Mouse (Mus musculus): ENCODE data around the gene Madd. TPM values are rescaled to one million over a fixed set of nuclear protein-coding genes. Genes with fewer than 3 reads are reported as not detected.

The Madd gene
- polyA plus RNA-seq, 1 experiment from 2014 or later = 10.9 TPM

GRCm38 (mm10) chr2:91163532-91163931 lies 20.1 kb downstream of the Madd start:
- no peak overlapping the region for H3K27ac ChIP-seq
- H3K4me3 ChIP-seq = no peak overlapping the region
- no peak for DNase-seq (ENCODE audit: low spot score)
- no peaks in the 10 kb centered on the region for H3K27me3 ChIP-seq (ENCODE audit: low read depth, poor library complexity, severe bottlenecking)
- H3K36me3 ChIP-seq = peaks cover 39% of the 10 kb centered on the region
- no peaks in the 10 kb centered on the region for H3K9me3 ChIP-seq (replicated peaks)
- 82% methylated on average over 5 of the region's 5 CpGs for WGBS
- H3K4me1 ChIP-seq = no peaks in the 10 kb centered on the region

- no peaks in the 10 kb centered on the region for H3K9me3 ChIP-seq (replicated peaks)
- peaks cover 39% of the 10 kb centered on the region for H3K36me3 ChIP-seq
- H3K27ac ChIP-seq = no peak overlapping the region
- H3K4me1 ChIP-seq = no peaks in the 10 kb centered on the region
- DNase-seq (ENCODE audit: low spot score) = no peak
- no peaks in the 10 kb centered on the region for H3K27me3 ChIP-seq (ENCODE audit: low read depth, poor library complexity, severe bottlenecking)
- 77% methylated on average over 4 of the region's 4 CpGs for WGBS
- no peak overlapping the region for H3K4me3 ChIP-seq
Observed at GRCm38 (mm10) chr2:91162952-91163351, 20.7 kb downstream of the Madd start.

GRCm38 (mm10) chr2:91160591-91160990 lies 23.0 kb downstream of the Madd start:
- Histone ChIP-seq H3K27ac (no peak overlapping the region), H3K4me3 (no peak overlapping the region), H3K27me3 (ENCODE audit: low read depth, poor library complexity, severe bottlenecking) (no peaks in the 10 kb centered on the region), H3K4me1 (no peaks in the 10 kb centered on the region), H3K36me3 (peaks cover 29% of the 10 kb centered on the region), H3K9me3 (replicated peaks) (no peaks in the 10 kb centered on the region)
- 92% methylated on average over 6 of the region's 6 CpGs for WGBS
- no peak for DNase-seq (ENCODE audit: low spot score)

- H3K9me3 ChIP-seq (replicated peaks) = no peaks in the 10 kb centered on the region
- no peak overlapping the region for H3K27ac ChIP-seq
- no peak overlapping the region for H3K4me3 ChIP-seq
- 23% methylated on average over 6 of the region's 6 CpGs for WGBS
- H3K27me3 ChIP-seq (ENCODE audit: low read depth, poor library complexity, severe bottlenecking) = no peaks in the 10 kb centered on the region
- no peaks in the 10 kb centered on the region for H3K4me1 ChIP-seq
- no peak for DNase-seq (ENCODE audit: low spot score)
- peaks cover 27% of the 10 kb centered on the region for H3K36me3 ChIP-seq
Observed at GRCm38 (mm10) chr2:91157002-91157752, 26.5 kb downstream of the Madd start.

GRCm38 (mm10) chr2:91154091-91154490 lies 29.5 kb downstream of the Madd start:
- Histone ChIP-seq H3K27ac (no peak overlapping the region), H3K4me3 (no peak overlapping the region), H3K4me1 (no peaks in the 10 kb centered on the region), H3K9me3 (replicated peaks) (no peaks in the 10 kb centered on the region), H3K36me3 (peaks cover 19% of the 10 kb centered on the region), H3K27me3 (ENCODE audit: low read depth, poor library complexity, severe bottlenecking) (no peaks in the 10 kb centered on the region)
- 95% methylated on average over 3 of the region's 3 CpGs for whole genome bisulfite sequencing
- DNase-seq (ENCODE audit: low spot score) = no peak

- H3K4me3 ChIP-seq = no peak overlapping the region
- H3K9me3 ChIP-seq (replicated peaks) = no peaks in the 10 kb centered on the region
- DNase-seq (ENCODE audit: low spot score) = no peak
- no peaks in the 10 kb centered on the region for H3K4me1 ChIP-seq
- WGBS = 80% methylated on average over 3 of the region's 3 CpGs
- peaks cover 19% of the 10 kb centered on the region for H3K36me3 ChIP-seq
- H3K27me3 ChIP-seq (ENCODE audit: low read depth, poor library complexity, severe bottlenecking) = no peaks in the 10 kb centered on the region
- no peak overlapping the region for H3K27ac ChIP-seq
Observed at GRCm38 (mm10) chr2:91152885-91153377, 30.7 kb downstream of the Madd start.

- Histone ChIP-seq H3K9me3 (replicated peaks) (no peaks in the 10 kb centered on the region), H3K4me3 (no peak overlapping the region), H3K27me3 (ENCODE audit: low read depth, poor library complexity, severe bottlenecking) (no peaks in the 10 kb centered on the region), H3K27ac (no peak overlapping the region), H3K36me3 (peaks cover 20% of the 10 kb centered on the region), H3K4me1 (no peaks in the 10 kb centered on the region)
- WGBS = 83% methylated on average over 1 of the region's 1 CpGs
- DNase-seq (ENCODE audit: low spot score) = no peak
Observed at GRCm38 (mm10) chr2:91151331-91151730, 32.3 kb downstream of the Madd start.

GRCm38 (mm10) chr2:91148101-91148500 lies 35.5 kb downstream of the Madd start:
- Histone ChIP-seq H3K27me3 (ENCODE audit: low read depth, poor library complexity, severe bottlenecking) (no peaks in the 10 kb centered on the region), H3K4me1 (no peaks in the 10 kb centered on the region), H3K9me3 (replicated peaks) (no peaks in the 10 kb centered on the region), H3K4me3 (no peak overlapping the region), H3K36me3 (peaks cover 13% of the 10 kb centered on the region; the same call in 1 of the 2 replicates), H3K27ac (no peak overlapping the region)
- no peak for DNase-seq (ENCODE audit: low spot score)

- no peaks in the 10 kb centered on the region for H3K27me3 ChIP-seq (ENCODE audit: low read depth, poor library complexity, severe bottlenecking)
- H3K27ac ChIP-seq = no peak overlapping the region
- no peaks in the 10 kb centered on the region for H3K9me3 ChIP-seq (replicated peaks)
- no peak for DNase-seq (ENCODE audit: low spot score)
- no peak overlapping the region for H3K4me3 ChIP-seq
- peaks cover 21% of the 10 kb centered on the region for H3K36me3 ChIP-seq
- 95% methylated on average over 11 of the region's 11 CpGs for WGBS
- no peaks in the 10 kb centered on the region for H3K4me1 ChIP-seq
Observed at GRCm38 (mm10) chr2:91143401-91143800, 40.2 kb downstream of the Madd start.

- DNase-seq (ENCODE audit: low spot score) = no peak
Observed at GRCm38 (mm10) chr2:91142920-91143319, 40.7 kb downstream of the Madd start.

GRCm38 (mm10) chr2:91139764-91140163 lies 43.9 kb downstream of the Madd start:
- Histone ChIP-seq H3K36me3 (peaks cover 16% of the 10 kb centered on the region), H3K9me3 (replicated peaks) (no peaks in the 10 kb centered on the region), H3K4me3 (no peak overlapping the region), H3K4me1 (no peaks in the 10 kb centered on the region), H3K27ac (0 out of 2 replicates have a peak overlapping the region, but pooled peaks have one; percentile 12), H3K27me3 (ENCODE audit: low read depth, poor library complexity, severe bottlenecking) (no peaks in the 10 kb centered on the region)
- DNase-seq (ENCODE audit: low spot score) = no peak
- 88% methylated on average over 8 of the region's 8 CpGs for WGBS

More at GRCm38 (mm10) chr2:91142920-91143319, 40.7 kb downstream of the Madd start:
- Histone ChIP-seq H3K36me3 (peaks cover 23% of the 10 kb centered on the region), H3K27me3 (ENCODE audit: low read depth, poor library complexity, severe bottlenecking) (no peaks in the 10 kb centered on the region), H3K4me3 (no peak overlapping the region), H3K27ac (no peak overlapping the region), H3K9me3 (replicated peaks) (no peaks in the 10 kb centered on the region), H3K4me1 (no peaks in the 10 kb centered on the region)
- 88% methylated on average over 6 of the region's 6 CpGs for WGBS

- no peak overlapping the region for H3K4me3 ChIP-seq
- no peaks in the 10 kb centered on the region for H3K9me3 ChIP-seq (replicated peaks)
- H3K27me3 ChIP-seq (ENCODE audit: low read depth, poor library complexity, severe bottlenecking) = no peaks in the 10 kb centered on the region
- H3K36me3 ChIP-seq = peaks cover 16% of the 10 kb centered on the region
- no peak for DNase-seq (ENCODE audit: low spot score)
- no peaks in the 10 kb centered on the region for H3K4me1 ChIP-seq
- H3K27ac ChIP-seq = no peak overlapping the region; the same call in 1 of the 2 replicates
- WGBS = 68% methylated on average over 5 of the region's 5 CpGs
Observed at GRCm38 (mm10) chr2:91139311-91139710, 44.3 kb downstream of the Madd start.

- no peaks in the 10 kb centered on the region for H3K9me3 ChIP-seq (replicated peaks)
- peaks cover 12% of the 10 kb centered on the region for H3K36me3 ChIP-seq
- WGBS = 82% methylated on average over 6 of the region's 6 CpGs
- H3K4me3 ChIP-seq = no peak overlapping the region
- DNase-seq (ENCODE audit: low spot score) = no peak
- no peak overlapping the region for H3K27ac ChIP-seq
- no peaks in the 10 kb centered on the region for H3K4me1 ChIP-seq
- no peaks in the 10 kb centered on the region for H3K27me3 ChIP-seq (ENCODE audit: low read depth, poor library complexity, severe bottlenecking)
Observed at GRCm38 (mm10) chr2:91137481-91137880, 46.2 kb downstream of the Madd start.
